Mouse (Mus musculus) liver, embryonic 11.5 days (tissue): ENCODE data around the gene 9130230L23Rik. TPM values are rescaled to one million over a fixed set of nuclear protein-coding genes. Genes with fewer than 3 reads are reported as not detected.

Source experiments
- ATAC-seq: fragments of 200-750 bp; cut with Nextera tagmentation; replicated peaks from 2 replicates; pipeline ENCODE4 v1.8.0; 2017; ENCODE audit warnings: moderate number of reproducible peaks, mild to moderate bottlenecking, moderate TSS enrichment, moderate library complexity; ENCODE audit not compliant: low FRiP score
- DNase-seq: peaks from one replicate; pipeline ENCODE4 v3.0.0-alpha.2; 2017; ENCODE audit warnings: low spot score
- H3K27ac ChIP-seq: fragments of 300-500 bp; sonication (generic); 2 replicates; pipeline ENCODE4 v1.5.1; 2014; ENCODE audit warnings: mild to moderate bottlenecking, low read depth, low read length, control low read depth
- H3K27me3 ChIP-seq: fragments of 300-500 bp; sonication (generic); replicated peaks from 2 replicates; pipeline ENCODE4 v1.6.1; 2014; ENCODE audit warnings: low read length, mixed read lengths; ENCODE audit not compliant: control insufficient read depth, insufficient read depth
- H3K36me3 ChIP-seq: fragments of 300-500 bp; sonication (generic); 2 replicates; pipeline ENCODE4 v1.6.1; 2014; ENCODE audit warnings: mild to moderate bottlenecking, low read length, moderate library complexity, mixed read lengths; ENCODE audit not compliant: control insufficient read depth, insufficient read depth
- H3K4me1 ChIP-seq: fragments of 300-500 bp; sonication (generic); replicated peaks from 2 replicates; pipeline ENCODE4 v1.6.1; 2014; ENCODE audit warnings: low read length, mixed read lengths; ENCODE audit not compliant: control insufficient read depth, insufficient read depth
- H3K4me2 ChIP-seq: fragments of 300-500 bp; sonication (generic); 2 replicates; pipeline ENCODE4 v1.6.1; 2014; ENCODE audit warnings: mild to moderate bottlenecking, control low read depth, moderate library complexity
- H3K4me3 ChIP-seq: fragments of 300-500 bp; sonication (generic); 2 replicates; pipeline ENCODE4 v1.5.1; 2014; ENCODE audit warnings: low read depth, low read length, control low read depth
- H3K9ac ChIP-seq: fragments of 300-500 bp; sonication (generic); 2 replicates; pipeline ENCODE4 v1.6.1; 2014; ENCODE audit warnings: low read depth, low read length, control low read depth
- H3K9me3 ChIP-seq: fragments of 300-500 bp; sonication (generic); 2 replicates; pipeline ENCODE4 v1.6.1; 2016; ENCODE audit warnings: low read length, inconsistent platforms, mixed read lengths; ENCODE audit not compliant: control insufficient read depth
- WGBS: fragments of 180-500 bp; shearing (Covaris S2); extraction: QIAGEN DNeasy Blood & Tissue Kit; methylation state at CpG from one replicate; pipeline ENCODE4 v1.1.7; 2014; 5-methylcytosine and 5-hydroxymethylcytosine counted together
- polyA plus RNA-seq: library from polyadenylated mRNA; unstranded; fragments of >200 nt; fragmentation: Nextera tagmentation; extraction: Ambion mirVana; gene quantifications from 2 replicates; pipeline ENCODE4 v1.2.1, GENCODE M21; 2014

The 9130230L23Rik gene
- polyA plus RNA-seq, 1 experiment from 2014 or later: not detected

DNA sequence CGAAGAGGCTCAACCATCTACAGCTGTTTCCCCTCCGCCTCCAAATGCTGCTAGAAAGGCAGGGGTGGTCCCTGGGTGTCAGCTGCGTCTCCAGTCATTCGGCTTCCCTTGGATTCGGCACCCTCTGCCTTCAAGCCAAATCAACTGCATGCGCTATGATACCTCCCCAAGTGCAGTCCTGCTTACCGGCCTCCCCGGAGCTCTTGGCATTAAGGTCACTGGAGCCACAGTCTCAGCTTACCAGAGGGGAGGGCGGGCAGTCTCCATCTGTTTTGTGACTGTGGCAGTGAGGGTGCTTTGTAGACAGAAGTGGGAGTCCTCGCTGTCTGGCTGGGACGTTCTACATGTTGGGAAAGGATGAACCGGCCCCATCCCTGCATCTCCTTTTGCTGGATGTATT lies 37.0 kb downstream of the 9130230L23Rik start:
- no peak overlapping the region for H3K4me3 ChIP-seq
- no peaks in the 10 kb centered on the region for H3K36me3 ChIP-seq
- no peak overlapping the region for H3K4me2 ChIP-seq
- 53% methylated on average over 12 of the region's 12 CpGs for WGBS
- no peak for ATAC-seq
- no peak overlapping the region for H3K9ac ChIP-seq
- H3K4me1 ChIP-seq: no peaks in the 10 kb centered on the region
- H3K27me3 ChIP-seq: no peaks in the 10 kb centered on the region
- no peak for DNase-seq
- no peaks in the 10 kb centered on the region for H3K9me3 ChIP-seq
- no peak overlapping the region for H3K27ac ChIP-seq

DNA sequence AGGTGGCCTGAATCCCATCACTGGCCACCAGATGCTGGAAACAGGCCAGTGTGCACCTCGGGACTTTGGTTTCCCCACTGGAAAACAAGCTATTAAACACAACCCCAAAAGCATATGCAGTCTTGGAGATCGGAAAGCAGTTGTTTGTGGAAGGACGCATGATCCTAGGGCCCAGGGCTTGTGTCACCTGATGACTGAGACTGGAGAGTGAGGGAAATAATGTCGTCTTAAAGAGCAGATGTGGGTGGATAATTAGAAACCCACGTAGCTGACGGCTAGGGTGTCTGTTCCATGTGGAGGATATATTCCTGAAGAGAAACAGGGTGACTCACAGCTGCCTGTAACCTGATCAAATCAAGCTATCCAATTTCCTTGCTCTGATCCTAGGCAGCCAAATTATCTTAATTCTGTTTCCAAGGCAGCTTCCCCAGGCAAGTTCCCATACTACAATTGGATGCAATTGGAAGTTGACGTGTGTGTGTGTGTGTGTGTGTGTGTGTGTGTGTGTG lies 38.3 kb downstream of the 9130230L23Rik start:
- DNase-seq (no peak), ATAC-seq (no peak)
- no peak overlapping the region for H3K9ac ChIP-seq
- no peaks in the 10 kb centered on the region for H3K36me3 ChIP-seq
- H3K4me2 ChIP-seq: no peak overlapping the region
- no peaks in the 10 kb centered on the region for H3K9me3 ChIP-seq
- H3K4me1 ChIP-seq: no peaks in the 10 kb centered on the region
- H3K27me3 ChIP-seq: no peaks in the 10 kb centered on the region
- WGBS: 70% methylated on average over 7 of the region's 7 CpGs
- H3K4me3 ChIP-seq: no peak overlapping the region
- no peak overlapping the region for H3K27ac ChIP-seq

DNA sequence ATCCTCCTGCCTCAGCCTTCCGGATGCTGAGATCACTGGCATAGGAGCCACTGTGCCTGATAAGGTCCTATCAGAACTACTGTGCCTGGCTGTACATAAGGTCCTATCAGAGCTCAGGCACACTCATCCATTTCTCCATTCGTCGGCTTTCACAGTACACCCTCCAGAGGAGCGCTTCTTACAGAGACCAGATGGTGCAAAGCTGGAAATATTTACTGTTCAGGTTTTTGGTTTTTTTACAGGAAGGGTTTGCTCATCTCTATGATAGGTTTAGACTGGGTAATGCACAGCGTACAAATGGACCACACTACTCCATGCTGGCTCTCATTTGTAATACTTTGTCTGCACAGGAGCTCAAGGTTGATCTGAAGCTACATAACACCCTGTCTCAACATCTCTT lies 40.8 kb downstream of the 9130230L23Rik start:
- no peaks in the 10 kb centered on the region for H3K27me3 ChIP-seq
- WGBS: 77% methylated on average over 5 of the region's 5 CpGs
- no peak overlapping the region for H3K9ac ChIP-seq
- DNase-seq: no peak
- no peak overlapping the region for H3K4me2 ChIP-seq
- no peak for ATAC-seq
- no peak overlapping the region for H3K4me3 ChIP-seq
- no peaks in the 10 kb centered on the region for H3K36me3 ChIP-seq
- no peaks in the 10 kb centered on the region for H3K4me1 ChIP-seq
- no peaks in the 10 kb centered on the region for H3K9me3 ChIP-seq
- no peak overlapping the region for H3K27ac ChIP-seq

DNA sequence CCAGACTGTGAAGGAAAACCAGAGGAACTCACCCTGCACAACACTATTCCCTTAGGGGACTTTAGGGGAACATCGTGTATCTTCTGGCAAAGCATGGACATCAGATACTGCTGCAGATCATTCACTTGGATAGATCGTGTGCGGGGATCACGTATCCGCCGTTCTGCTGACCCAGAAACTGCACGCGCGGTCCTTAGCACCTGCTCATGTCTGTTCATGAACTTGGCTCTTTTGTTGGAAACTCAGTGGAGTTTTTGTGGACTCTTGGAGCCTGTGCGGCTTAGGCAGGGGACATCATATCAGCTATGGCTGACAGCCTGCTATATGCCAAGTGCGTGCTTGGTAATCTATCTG lies 43.5 kb downstream of the 9130230L23Rik start:
- 74% methylated on average over 11 of the region's 11 CpGs for WGBS
- Histone ChIP-seq H3K27me3 (no peaks in the 10 kb centered on the region), H3K4me2 (peak overlapping the region; percentile 3; the same call in 1 of the 2 replicates), H3K36me3 (no peaks in the 10 kb centered on the region), H3K4me1 (no peaks in the 10 kb centered on the region), H3K27ac (no peak overlapping the region), H3K9ac (no peak overlapping the region), H3K4me3 (no peak overlapping the region), H3K9me3 (no peaks in the 10 kb centered on the region)
- no peak for DNase-seq
- no peak for ATAC-seq

DNA sequence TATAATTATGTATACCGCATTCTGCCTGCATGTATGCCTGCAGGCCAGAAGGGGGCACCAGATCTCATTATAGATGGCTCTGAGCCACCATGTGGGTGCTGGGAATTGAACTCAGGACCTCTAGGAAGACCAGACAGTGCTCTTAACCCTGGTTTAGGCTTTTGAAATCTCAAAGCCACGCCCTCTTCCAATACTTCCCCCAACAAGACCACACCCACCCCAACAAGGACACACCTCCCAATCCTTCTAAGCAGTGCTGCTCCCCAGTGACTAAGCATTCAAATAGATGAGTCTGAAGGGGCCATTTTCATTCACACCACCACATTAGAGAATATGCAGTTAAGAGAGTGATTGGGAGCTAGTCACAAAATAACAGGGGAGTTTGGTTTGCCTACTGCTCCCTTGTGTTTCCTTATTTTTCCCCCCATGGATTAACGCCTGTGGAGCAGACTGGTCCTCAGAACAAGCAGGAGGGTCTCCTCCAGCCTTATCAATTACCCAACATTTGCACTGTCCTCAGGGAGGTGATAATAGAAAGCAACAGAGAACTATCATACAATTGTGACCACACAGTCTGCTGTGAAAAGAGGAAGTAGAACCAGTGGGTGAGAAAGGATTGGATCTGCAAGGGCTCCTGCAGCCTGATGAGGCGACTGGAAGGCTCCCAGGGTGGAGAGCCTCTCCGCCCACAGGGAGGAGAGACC lies 44.0 kb downstream of the 9130230L23Rik start:
- Histone ChIP-seq H3K27me3 (no peaks in the 10 kb centered on the region), H3K4me2 (peak overlapping the region; percentile 3; the same call in 1 of the 2 replicates), H3K9me3 (no peaks in the 10 kb centered on the region), H3K9ac (no peak overlapping the region), H3K4me3 (no peak overlapping the region), H3K36me3 (no peaks in the 10 kb centered on the region), H3K4me1 (no peaks in the 10 kb centered on the region), H3K27ac (no peak overlapping the region)
- WGBS: 44% methylated on average over 5 of the region's 5 CpGs
- peak; percentile 61 for ATAC-seq
- no peak for DNase-seq

DNA sequence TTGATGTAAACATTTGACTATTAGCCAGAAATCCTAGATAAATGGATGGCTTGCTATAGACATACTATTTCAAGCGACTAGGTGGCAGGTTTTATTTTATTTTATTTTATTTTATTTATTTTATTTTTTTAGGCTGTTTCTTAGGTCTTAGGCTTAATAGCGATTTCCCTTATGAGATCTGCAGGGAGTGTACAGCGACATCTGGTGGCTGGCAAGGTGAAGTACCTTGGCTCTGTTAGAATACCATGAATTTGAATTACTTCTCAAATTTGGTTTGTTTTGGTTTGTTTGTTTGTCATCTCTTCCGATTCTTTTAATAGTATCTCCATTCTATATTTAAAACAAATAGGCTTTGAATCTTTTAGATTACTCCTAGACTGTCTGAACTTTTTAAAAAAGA lies 45.5 kb downstream of the 9130230L23Rik start:
- H3K4me3 ChIP-seq: no peak overlapping the region
- 2% methylated on average over 4 of the region's 4 CpGs for WGBS
- no peaks in the 10 kb centered on the region for H3K27me3 ChIP-seq
- ATAC-seq (no peak), DNase-seq (no peak)
- H3K4me1 ChIP-seq: no peaks in the 10 kb centered on the region
- no peak overlapping the region for H3K27ac ChIP-seq
- no peaks in the 10 kb centered on the region for H3K36me3 ChIP-seq
- no peak overlapping the region for H3K9ac ChIP-seq
- no peak overlapping the region for H3K4me2 ChIP-seq
- no peaks in the 10 kb centered on the region for H3K9me3 ChIP-seq

DNA sequence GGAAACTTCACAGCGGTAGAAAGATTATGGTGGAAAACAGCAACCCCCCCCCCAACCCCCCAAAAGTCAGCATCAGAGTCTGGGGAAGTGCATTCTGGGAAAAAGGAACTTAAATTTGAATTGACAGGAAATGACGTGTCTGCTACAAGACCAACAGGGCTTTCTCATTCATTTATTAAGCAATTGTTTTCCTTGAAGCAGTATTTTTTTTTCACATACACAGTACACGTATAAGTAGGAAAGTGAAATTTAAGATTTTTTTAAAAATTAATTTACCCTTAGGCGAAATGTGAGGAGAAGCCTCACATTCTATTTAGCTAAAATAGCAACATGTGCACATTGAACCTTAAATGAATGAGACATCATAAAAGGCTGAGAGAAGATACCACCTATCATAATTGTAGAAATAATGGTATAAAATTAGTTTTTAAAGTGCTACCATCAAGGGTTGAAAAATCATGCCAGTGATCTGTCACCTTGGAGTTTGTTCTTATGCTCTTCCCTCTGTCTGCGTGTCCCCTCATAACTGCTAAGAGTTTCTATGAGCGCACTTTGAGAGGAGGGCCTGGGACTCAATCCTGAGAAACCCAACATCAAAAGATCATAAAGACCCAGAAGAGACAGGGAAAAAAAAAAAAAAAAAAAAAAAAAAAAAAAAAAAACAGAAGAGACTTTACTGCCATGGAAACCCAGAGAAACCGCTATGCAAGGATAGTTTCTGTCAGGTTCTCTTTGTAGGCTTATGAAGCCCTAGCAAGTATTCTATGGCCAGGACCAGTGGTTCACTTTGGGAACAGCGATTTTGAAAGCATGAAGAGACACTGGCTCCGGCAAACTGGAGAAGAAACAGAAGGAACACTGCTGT lies 47.7 kb downstream of the 9130230L23Rik start:
- no peak overlapping the region for H3K9ac ChIP-seq
- H3K4me3 ChIP-seq: peak overlapping the region; percentile 32
- WGBS: 74% methylated on average over 9 of the region's 9 CpGs
- no peaks in the 10 kb centered on the region for H3K27me3 ChIP-seq
- H3K4me1 ChIP-seq: no peaks in the 10 kb centered on the region
- H3K4me2 ChIP-seq: peak overlapping the region; percentile 57
- DNase-seq (no peak), ATAC-seq (no peak)
- no peak overlapping the region for H3K27ac ChIP-seq
- no peaks in the 10 kb centered on the region for H3K36me3 ChIP-seq
- H3K9me3 ChIP-seq: no peaks in the 10 kb centered on the region

DNA sequence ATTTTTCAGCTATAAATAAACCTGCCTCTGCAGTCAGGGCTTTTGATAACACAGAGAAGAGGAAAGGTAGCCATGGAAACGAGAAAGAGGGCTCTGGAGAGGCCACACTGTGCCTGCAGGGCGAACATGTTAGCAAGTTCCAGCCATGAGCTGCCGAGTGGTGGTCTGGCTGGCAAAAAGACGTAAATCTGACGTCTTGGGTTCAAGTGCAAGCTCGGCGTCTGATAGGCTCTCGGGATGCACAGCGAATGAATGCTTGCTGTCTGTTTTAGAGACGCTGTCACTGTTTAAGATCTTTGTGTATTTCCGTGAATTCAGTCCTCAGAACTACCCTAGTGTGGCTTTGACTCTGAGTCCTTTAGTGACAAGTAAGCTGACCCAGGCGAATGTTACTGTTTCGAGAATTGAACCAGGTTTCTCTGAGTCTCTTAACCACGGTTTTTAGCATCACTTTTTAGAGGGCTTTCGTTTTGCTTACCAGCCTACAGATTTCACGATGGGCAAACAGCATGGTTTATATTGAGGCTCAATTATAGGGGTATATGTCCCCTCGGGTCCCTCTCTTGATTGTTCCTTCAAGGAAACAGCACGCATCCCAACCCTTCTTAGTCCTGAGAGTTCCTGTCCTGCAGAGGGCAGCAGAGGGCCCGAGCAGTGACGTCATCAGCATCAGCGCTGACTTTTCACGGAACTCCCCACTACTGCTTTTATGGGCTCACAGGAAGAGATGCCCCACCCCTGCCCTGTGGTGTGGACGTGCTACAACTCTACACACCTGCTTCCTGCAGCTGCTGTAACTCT lies 48.5 kb downstream of the 9130230L23Rik start:
- peak; percentile 76 for DNase-seq
- WGBS: 36% methylated on average over 23 of the region's 23 CpGs
- Histone ChIP-seq H3K4me3 (peak overlapping the region; percentile 32), H3K4me2 (peak overlapping the region; percentile 57), H3K27ac (no peak overlapping the region), H3K9me3 (no peaks in the 10 kb centered on the region), H3K27me3 (no peaks in the 10 kb centered on the region), H3K36me3 (no peaks in the 10 kb centered on the region), H3K4me1 (no peaks in the 10 kb centered on the region), H3K9ac (no peak overlapping the region)
- peak; percentile 56 for ATAC-seq
